Mouse (Mus musculus) forebrain, postnatal 0 days (tissue): Measurements from ENCODE around the gene Ahdc1. TPM values are rescaled to one million over a fixed set of nuclear protein-coding genes. Genes with fewer than 3 reads are reported as not detected.

Experiments
- ATAC-seq: fragments of 200-750 bp; cut with Nextera tagmentation; 2 replicates; pipeline ENCODE4 v1.8.0; 2017; ENCODE audit warnings: mild to moderate bottlenecking, moderate library complexity
- DNase-seq: peaks from one replicate; pipeline ENCODE4 v3.0.0-alpha.2; 2015
- H3K27ac ChIP-seq: fragments of 300-500 bp; sonication (generic); 2 replicates; pipeline ENCODE4 v1.5.1; 2014; ENCODE audit warnings: low read depth, mild to moderate bottlenecking, antibody characterized with exemption, low read length, moderate library complexity, mixed read lengths
- H3K27me3 ChIP-seq: fragments of 300-500 bp; sonication (generic); 2 replicates; pipeline ENCODE4 v1.6.1; 2014; ENCODE audit warnings: mild to moderate bottlenecking, low read length, mixed read lengths; ENCODE audit not compliant: insufficient read depth
- H3K36me3 ChIP-seq: fragments of 300-500 bp; sonication (generic); 2 replicates; pipeline ENCODE4 v1.6.1; 2014; ENCODE audit warnings: mild to moderate bottlenecking, moderate library complexity; ENCODE audit not compliant: insufficient read depth
- H3K4me1 ChIP-seq: fragments of 300-500 bp; sonication (generic); 2 replicates; pipeline ENCODE4 v1.6.1; 2014; ENCODE audit warnings: antibody characterized with exemption; ENCODE audit not compliant: insufficient read depth
- H3K4me2 ChIP-seq: fragments of 300-500 bp; sonication (generic); 2 replicates; pipeline ENCODE4 v1.6.1; 2014; ENCODE audit warnings: low read depth, mild to moderate bottlenecking, moderate library complexity
- H3K4me3 ChIP-seq: fragments of 300-500 bp; sonication (generic); 2 replicates; pipeline ENCODE4 v1.5.1; 2014; ENCODE audit warnings: low read depth, low read length, mixed read lengths
- H3K9ac ChIP-seq: fragments of 300-500 bp; sonication (generic); 2 replicates; pipeline ENCODE4 v1.6.1; 2014; ENCODE audit warnings: mild to moderate bottlenecking
- H3K9me3 ChIP-seq: fragments of 300-500 bp; sonication (generic); 2 replicates; pipeline ENCODE4 v1.6.1; 2016; ENCODE audit warnings: low read length
- CTCF ChIP-seq: sonication (generic); IDR thresholded peaks from 2 replicates; pipeline ENCODE4 v1.5.1; 2016; ENCODE audit warnings: antibody characterized with exemption, control low read depth, low read depth
- WGBS: fragments of 180-500 bp; shearing (Covaris S2); extraction: QIAGEN DNeasy Blood & Tissue Kit; methylation state at CpG from one replicate; pipeline ENCODE4 v1.1.7; 2014; 5-methylcytosine and 5-hydroxymethylcytosine counted together
- polyA plus RNA-seq: library from polyadenylated mRNA; unstranded; fragments of >200 nt; fragmentation: Nextera tagmentation; extraction: Ambion mirVana; gene quantifications from 2 replicates; pipeline ENCODE4 v1.2.1, GENCODE M21; 2015
- total RNA-seq: library from RNA; depleted of rRNA; stranded (reverse); fragments of >200 nt; gene quantifications from 2 replicates; pipeline ENCODE4 v1.2.3, GENCODE M21; 2014

The Ahdc1 gene
- total and polyA plus RNA-seq, 2 experiments from 2014 or later: 8.4 to 82.4 TPM

- no peak for TF ChIP-seq CTCF
- H3K4me1 ChIP-seq: no peaks in the 10 kb centered on the region
- no peaks in the 10 kb centered on the region for H3K36me3 ChIP-seq
- DNase-seq: no peak
- 80% methylated on average over 9 of the region's 9 CpGs for WGBS
- H3K4me2 ChIP-seq: peak overlapping the region; percentile 13; the same call in 1 of the 2 replicates
- no peak overlapping the region for H3K4me3 ChIP-seq
- no peaks in the 10 kb centered on the region for H3K27me3 ChIP-seq
- no peak for ATAC-seq
- H3K9ac ChIP-seq: no peak overlapping the region
- no peak overlapping the region for H3K27ac ChIP-seq
- H3K9me3 ChIP-seq: no peaks in the 10 kb centered on the region
Measured at GRCm38 (mm10) chr4:133101751-133102150, 90.7 kb downstream of the Ahdc1 start.

DNA sequence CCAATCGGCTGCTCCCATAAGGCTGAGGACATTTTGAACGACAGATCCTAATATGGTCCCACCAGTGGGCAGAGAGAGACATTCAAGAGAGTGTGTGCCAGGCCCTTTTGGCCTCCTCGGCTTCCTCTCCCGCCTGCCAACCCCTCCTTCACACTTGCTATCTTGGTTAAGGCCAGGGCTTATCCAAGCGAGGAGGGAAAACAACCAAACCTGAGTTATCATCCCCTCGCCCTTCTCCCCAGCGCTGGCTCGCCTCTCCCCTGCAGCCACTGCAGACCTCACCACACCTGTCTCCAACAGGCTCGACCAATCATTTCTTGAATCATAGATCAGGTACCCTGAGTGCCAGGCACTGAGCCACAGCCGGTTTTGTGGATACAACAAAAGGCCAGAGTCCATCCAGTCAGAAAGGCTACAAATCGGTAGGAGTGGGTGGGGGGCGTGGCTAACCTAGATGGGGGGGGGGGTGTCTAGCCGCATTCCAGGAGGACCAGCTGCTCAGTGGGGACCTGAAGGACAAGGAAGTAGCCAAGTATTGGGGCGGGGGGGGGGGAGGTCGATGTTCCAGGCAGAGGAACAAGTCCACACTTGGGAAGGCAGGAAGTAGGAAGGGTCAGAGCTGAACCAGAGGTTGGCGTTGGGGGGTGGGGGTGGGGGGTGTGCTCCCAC lies 92.6 kb downstream of the Ahdc1 start:
- Histone ChIP-seq H3K9me3 (no peaks in the 10 kb centered on the region), H3K36me3 (no peaks in the 10 kb centered on the region), H3K4me1 (no peaks in the 10 kb centered on the region), H3K4me3 (no peak overlapping the region), H3K4me2 (no peak overlapping the region), H3K27me3 (no peaks in the 10 kb centered on the region), H3K9ac (no peak overlapping the region), H3K27ac (no peak overlapping the region)
- no peak for TF ChIP-seq CTCF
- ATAC-seq: no peak
- 26% methylated on average over 15 of the region's 16 CpGs for WGBS
- DNase-seq: no peak

DNA sequence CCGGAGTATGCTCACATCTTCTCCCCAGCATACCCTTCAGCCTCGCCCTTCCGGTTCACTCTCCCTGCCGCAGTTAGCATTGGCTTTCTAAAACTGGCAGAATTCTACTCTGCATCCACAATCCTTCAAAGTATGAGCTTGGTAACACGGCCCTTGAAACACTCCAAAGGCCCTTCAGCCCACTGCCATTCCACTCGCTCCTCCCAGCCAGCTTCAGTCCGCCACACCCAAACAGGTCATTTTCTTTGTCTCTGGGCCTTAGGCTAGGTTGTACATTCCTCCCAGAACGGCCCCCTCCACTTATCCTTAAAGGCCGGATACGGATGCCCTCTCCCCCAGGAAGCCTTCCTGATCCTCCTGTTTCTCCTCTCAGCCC lies 93.1 kb downstream of the Ahdc1 start:
- H3K4me2 ChIP-seq: no peak overlapping the region
- ATAC-seq (no peak), DNase-seq (no peak)
- no peak for TF ChIP-seq CTCF
- no peaks in the 10 kb centered on the region for H3K36me3 ChIP-seq
- H3K27me3 ChIP-seq: no peaks in the 10 kb centered on the region
- whole genome bisulfite sequencing: 38% methylated on average over 10 of the region's 10 CpGs
- H3K27ac ChIP-seq: no peak overlapping the region
- no peaks in the 10 kb centered on the region for H3K4me1 ChIP-seq
- H3K4me3 ChIP-seq: no peak overlapping the region
- no peak overlapping the region for H3K9ac ChIP-seq
- H3K9me3 ChIP-seq: no peaks in the 10 kb centered on the region

GRCm38 (mm10) chr4:133106691-133107090 lies 95.6 kb downstream of the Ahdc1 start:
- Histone ChIP-seq H3K36me3 (no peaks in the 10 kb centered on the region), H3K4me3 (no peak overlapping the region), H3K9ac (no peak overlapping the region), H3K4me2 (no peak overlapping the region), H3K9me3 (no peaks in the 10 kb centered on the region), H3K27ac (no peak overlapping the region), H3K27me3 (no peaks in the 10 kb centered on the region), H3K4me1 (no peaks in the 10 kb centered on the region)
- DNase-seq (no peak), ATAC-seq (no peak)
- no peak for TF ChIP-seq CTCF
- 97% methylated on average over 7 of the region's 7 CpGs for WGBS

DNA sequence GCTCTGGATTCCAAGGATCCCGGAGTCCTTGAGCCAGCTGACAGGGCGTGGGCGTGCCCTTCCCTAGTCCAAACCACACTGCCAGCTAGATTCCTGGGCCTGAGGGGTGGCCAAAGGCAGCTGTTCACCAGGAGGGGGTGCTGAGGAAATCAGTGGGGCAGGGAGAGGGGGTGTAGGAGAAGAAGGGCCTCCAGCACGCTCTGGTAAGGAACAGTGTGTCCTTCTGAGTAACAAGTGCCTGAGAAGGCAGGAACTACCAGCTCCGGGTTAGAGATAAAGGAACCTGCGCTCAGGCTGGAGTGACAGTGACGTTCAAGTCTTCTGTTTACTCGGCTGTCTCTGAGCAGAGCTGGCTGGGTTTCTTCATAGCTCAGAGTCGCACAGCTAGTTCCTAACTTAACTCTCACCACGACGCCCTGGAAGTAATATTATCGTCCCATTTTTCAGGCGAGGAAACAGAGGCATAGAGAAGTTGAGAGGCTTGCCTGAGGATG lies 96.8 kb downstream of the Ahdc1 start:
- no peak for DNase-seq
- WGBS: 57% methylated on average over 13 of the region's 13 CpGs
- ATAC-seq: no peak

GRCm38 (mm10) chr4:133108481-133109334 lies 97.6 kb downstream of the Ahdc1 start:
- Histone ChIP-seq H3K9me3 (no peaks in the 10 kb centered on the region), H3K9ac (no peak overlapping the region), H3K4me3 (no peak overlapping the region), H3K27me3 (no peaks in the 10 kb centered on the region), H3K27ac (no peak overlapping the region), H3K36me3 (no peaks in the 10 kb centered on the region), H3K4me2 (no peak overlapping the region), H3K4me1 (no peaks in the 10 kb centered on the region)
- 71% methylated on average over 13 of the region's 13 CpGs for WGBS
- ATAC-seq (no peak), DNase-seq (no peak)
- TF ChIP-seq CTCF: no peak

More for the DNA sequence above, 96.8 kb downstream of the Ahdc1 start:
- Histone ChIP-seq H3K4me3 (no peak overlapping the region), H3K27me3 (no peaks in the 10 kb centered on the region), H3K9ac (no peak overlapping the region), H3K4me1 (no peaks in the 10 kb centered on the region), H3K4me2 (no peak overlapping the region), H3K27ac (no peak overlapping the region), H3K9me3 (no peaks in the 10 kb centered on the region), H3K36me3 (no peaks in the 10 kb centered on the region)
- 0 out of 2 replicates have a peak, but pooled peaks have one; percentile 6 for TF ChIP-seq CTCF

DNA sequence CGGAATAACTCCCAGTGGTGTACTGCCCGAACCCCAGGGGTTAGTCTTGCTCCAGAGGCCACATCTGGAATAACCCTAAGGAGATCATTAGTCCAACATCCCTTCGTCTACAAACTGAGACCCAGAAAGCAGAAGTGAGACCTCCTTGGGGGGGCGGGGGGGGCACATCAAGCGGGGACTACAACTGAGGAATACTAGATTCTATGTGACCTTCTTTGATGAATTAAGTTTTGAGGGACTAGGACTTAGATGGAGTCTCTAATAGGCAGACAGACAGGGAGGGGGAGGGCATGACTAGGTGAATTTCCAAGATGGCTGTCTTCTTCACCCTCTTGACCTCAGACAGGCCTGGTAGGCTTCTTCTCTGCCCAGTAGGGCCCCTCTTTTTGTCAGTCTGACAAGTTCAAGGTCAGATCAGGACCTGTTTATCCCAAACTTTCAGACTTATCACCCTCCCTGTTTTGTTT lies 98.3 kb downstream of the Ahdc1 start:
- ATAC-seq: no peak
- no peaks in the 10 kb centered on the region for H3K27me3 ChIP-seq
- no peak overlapping the region for H3K4me3 ChIP-seq
- H3K4me1 ChIP-seq: no peaks in the 10 kb centered on the region
- WGBS: 80% methylated on average over 5 of the region's 5 CpGs
- no peaks in the 10 kb centered on the region for H3K36me3 ChIP-seq
- H3K27ac ChIP-seq: no peak overlapping the region
- TF ChIP-seq CTCF: no peak
- DNase-seq: no peak
- no peak overlapping the region for H3K9ac ChIP-seq
- H3K9me3 ChIP-seq: no peaks in the 10 kb centered on the region
- H3K4me2 ChIP-seq: no peak overlapping the region
